8 mouse cellular contexts compared by ENCODE assay signal in genomic region chr9:50768107-50769002, GRCm38 (mm10). TPM values are rescaled to one million over a fixed set of nuclear protein-coding genes. Genes with fewer than 3 reads are reported as not detected.
DNase-seq lines count a peak whose midpoint lies in the region; ATAC-seq lines count a peak whose summit lies in the region.

Gene Fdxacb1, plus strand, starts transcription at chr9:50768236.

- DNase-seq in adrenal gland, adult (ENCODE audit: inconsistent age in 2 of 2, low spot score in 1 of 2) = peak; percentile 98 to 99
- peak; percentile 99 for DNase-seq in embryo, embryonic 10.5 days (ENCODE audit: low spot score)
- peak; percentile 97 for DNase-seq in gastrocnemius, postnatal 14 days
- DNase-seq in left cerebral cortex, postnatal 10 days (ENCODE audit: extremely low spot score in 1 of 2, low spot score in 2 of 2) = peak; percentile 98 to 99
- DNase-seq in right cerebral cortex, postnatal 25 days = peak; percentile 97
- peak; percentile 96 to 97 for DNase-seq in urinary bladder, postnatal 4 days (ENCODE audit: low spot score in 2 of 2)

- intact Hi-C loops in gastrocnemius, postnatal 14 days (cut with DNase I; ENCODE audit: low total_unique reads) = loop anchor here (10.0 kb wide), 1 partner anchor 54 kb away; no protein-coding TSS in a partner anchor
- intact Hi-C loops in left cerebral cortex, postnatal 10 days (cut with DNase I) = loop anchor here (5.0 kb wide), 1 partner anchor 71 kb away; no protein-coding TSS in a partner anchor

- peak; percentile 90 for ATAC-seq in inflammation-experienced regulatory T-cells, adult 6 months
- ATAC-seq in megakaryocyte-erythroid progenitor cell, adult 5-6 weeks (replicated peaks; ENCODE audit: low FRiP score, low TSS enrichment, poor library complexity, severe bottlenecking) = peak; percentile 93

RNA-seq across cellular contexts. Expression of gene Fdxacb1, which starts in this region (rescaled TPM):
- total RNA-seq in gastrocnemius, postnatal 14 days (2021) = 1 to 10 TPM; 3.4 to 4.4 TPM
- 10 to 100 TPM in 2 of 3 experiments, 1 to 10 TPM in 1; 9.9 to 11.1 (median 10.3) TPM for polyA plus RNA-seq in inflammation-experienced regulatory T-cells, adult 6 months (2017; shearing (Covaris generic))
- 1 to 10 TPM; 5.5 to 6.6 TPM for total RNA-seq in left cerebral cortex, postnatal 10 days (2021)
- 12.7 and 21.0 TPM in 2 replicates for total RNA-seq in megakaryocyte-erythroid progenitor cell, adult 5-6 weeks (2014; fragmentation: Nextera tagmentation)
- total RNA-seq in megakaryocyte-erythroid progenitor cell, adult 5-6 weeks (2017) = 10.5 and 10.8 TPM in 2 replicates

Comparison
In these comparisons a context has a peak if more than half of its experiments do, and no peak if none do; other contexts are left out.
1. Peak in every context shown above with its lines: DNase-seq and ATAC-seq.